Mouse (Mus musculus) hindlimb bud, embryonic 11.5 days (tissue): ENCODE data around the gene Dusp14.

ENCODE experiments used
- DNase-seq: peaks from one replicate; pipeline ENCODE4 v3.0.0-alpha.2; 2012; ENCODE audit warnings: low read depth, low spot score; ENCODE audit errors: extremely low spot score

Dusp14 gene

GRCm38 (mm10) chr11:84069034-84069370 is at the start of gene Dusp14:
Gene Dusp14 (minus strand): TSS chr11:84069261.
- no peak for DNase-seq

GRCm38 (mm10) chr11:84117431-84117830 is 48.4 kb upstream of the Dusp14 start:
- no peak for DNase-seq

GRCm38 (mm10) chr11:84116221-84116620 is 47.2 kb upstream of the Dusp14 start:
- no peak for DNase-seq

- no peak for DNase-seq
Measured at GRCm38 (mm10) chr11:84115646-84116045, 46.6 kb upstream of the Dusp14 start.

- DNase-seq = no peak
Measured at GRCm38 (mm10) chr11:84113623-84114022, 44.6 kb upstream of the Dusp14 start.

- no peak for DNase-seq
Measured at GRCm38 (mm10) chr11:84107137-84107536, 38.1 kb upstream of the Dusp14 start.

- no peak for DNase-seq
Measured at GRCm38 (mm10) chr11:84104036-84104435, 35.0 kb upstream of the Dusp14 start.

GRCm38 (mm10) chr11:84101182-84101581 is 32.1 kb upstream of the Dusp14 start:
- no peak for DNase-seq

GRCm38 (mm10) chr11:84097251-84097998 is 28.4 kb upstream of the Dusp14 start:
- DNase-seq = no peak

- DNase-seq = no peak
Measured at GRCm38 (mm10) chr11:84095084-84095483, 26.0 kb upstream of the Dusp14 start.

GRCm38 (mm10) chr11:84090572-84090971 is 21.5 kb upstream of the Dusp14 start:
- no peak for DNase-seq

GRCm38 (mm10) chr11:84081901-84082300 is 12.8 kb upstream of the Dusp14 start:
- DNase-seq = no peak

- DNase-seq = no peak
Measured at GRCm38 (mm10) chr11:84080327-84080726, 11.3 kb upstream of the Dusp14 start.

- no peak for DNase-seq
Measured at GRCm38 (mm10) chr11:84079887-84080286, 10.8 kb upstream of the Dusp14 start.

GRCm38 (mm10) chr11:84079361-84079760 is 10.3 kb upstream of the Dusp14 start:
- no peak for DNase-seq

GRCm38 (mm10) chr11:84078601-84079000 is 9.5 kb upstream of the Dusp14 start:
- no peak for DNase-seq

GRCm38 (mm10) chr11:84077008-84077407 is 7.9 kb upstream of the Dusp14 start:
- no peak for DNase-seq

- no peak for DNase-seq
Measured at GRCm38 (mm10) chr11:84073816-84074764, 5.0 kb upstream of the Dusp14 start.

- DNase-seq = no peak
Measured at GRCm38 (mm10) chr11:84072904-84073651, 4.0 kb upstream of the Dusp14 start.

- no peak for DNase-seq
Measured at GRCm38 (mm10) chr11:84068191-84069033, 649 bp downstream of the Dusp14 start.
